Mouse (Mus musculus): ENCODE measurements around the gene Ldlrad1. TPM values are rescaled to one million over a fixed set of nuclear protein-coding genes. Genes with fewer than 3 reads are reported as not detected.

The Ldlrad1 gene
- total and polyA plus RNA-seq, 2 experiments = not detected

GRCm38 (mm10) chr4:107260001-107260400 is 51.0 kb downstream of the Ldlrad1 start:
- no peaks in the 10 kb centered on the region for H3K36me3 ChIP-seq (ENCODE audit: control insufficient read depth, insufficient read depth, low read length)
- H3K27ac ChIP-seq (replicated peaks; ENCODE audit: insufficient read depth, low read depth, low read length) = no peak overlapping the region
- no peaks in the 10 kb centered on the region; the same call in 1 of the 2 replicates for H3K79me2 ChIP-seq (ENCODE audit: control insufficient read depth, insufficient read depth, low read length)
- WGBS = 67% methylated on average over 4 of the region's 4 CpGs
- no peaks in the 10 kb centered on the region for H3K27me3 ChIP-seq (ENCODE audit: control insufficient read depth, insufficient read depth, low read length)
- TF ChIP-seq POLR2A (IDR thresholded peaks at IDR 0.05; ENCODE audit: extremely low read depth, insufficient read depth, low read length) (no peak), CTCF (IDR thresholded peaks at IDR 0.05; ENCODE audit: low read depth, low read length) (no peak)
- H3K4me1 ChIP-seq (ENCODE audit: control insufficient read depth, insufficient read depth, low read length) = no peaks in the 10 kb centered on the region
- DNase-seq (ENCODE audit: extremely low read depth, low read depth, low spot score) = no peak
- no peak overlapping the region for H3K4me3 ChIP-seq (ENCODE audit: insufficient read depth, low read depth, low read length)
- H3K9ac ChIP-seq (ENCODE audit: low read depth, low read length) = no peak overlapping the region

Other genes starting within 250 kb of the Ldlrad1 start
- 16.7 and 20.3 TPM in 2 replicates for gene Mrpl37, start 142.3 kb upstream of the Ldlrad1 start, total RNA-seq (2014; rRNA removed)
- 51.8 and 51.9 TPM in 2 replicates for gene Mrpl37, start 142.3 kb upstream of the Ldlrad1 start, polyA plus RNA-seq (2012; rRNA removed)
- gene Cyb5rl, start 142.2 kb upstream of the Ldlrad1 start, total RNA-seq (2014; rRNA removed) = 9.3 and 9.8 TPM in 2 replicates
- 10.7 and 11.0 TPM in 2 replicates for gene Cyb5rl, start 142.2 kb upstream of the Ldlrad1 start, polyA plus RNA-seq (2012; rRNA removed)
- gene Cdcp2, start 112.3 kb upstream of the Ldlrad1 start, total RNA-seq (2014; rRNA removed) = not detected in 2 replicates
- not detected in 2 replicates for gene Cdcp2, start 112.3 kb upstream of the Ldlrad1 start, polyA plus RNA-seq (2012; rRNA removed)
- gene Tmem59, start 30.8 kb upstream of the Ldlrad1 start, total RNA-seq (2014; rRNA removed) = 287 and 344 TPM in 2 replicates
- 348 and 393 TPM in 2 replicates for gene Tmem59, start 30.8 kb upstream of the Ldlrad1 start, polyA plus RNA-seq (2012; rRNA removed)
- 5.6 and 6.6 TPM in 2 replicates for gene Tceanc2, start 30.1 kb upstream of the Ldlrad1 start, total RNA-seq (2014; rRNA removed)
- gene Tceanc2, start 30.1 kb upstream of the Ldlrad1 start, polyA plus RNA-seq (2012; rRNA removed) = 4.2 and 5.3 TPM in 2 replicates
- 8.3 and 11.4 TPM in 2 replicates for gene Lrrc42, start 44.4 kb downstream of the Ldlrad1 start, total RNA-seq (2014; rRNA removed)
- gene Lrrc42, start 44.4 kb downstream of the Ldlrad1 start, polyA plus RNA-seq (2012; rRNA removed) = 6.3 and 6.6 TPM in 2 replicates
- 9.1 and 10.2 TPM in 2 replicates for gene Hspb11, start 44.4 kb downstream of the Ldlrad1 start, total RNA-seq (2014; rRNA removed)
- gene Hspb11, start 44.4 kb downstream of the Ldlrad1 start, polyA plus RNA-seq (2012; rRNA removed) = 0.85 and 2.0 TPM in 2 replicates
- 89.3 and 378 TPM in 2 replicates for gene Dio1, start 98.0 kb downstream of the Ldlrad1 start, total RNA-seq (2014; rRNA removed)
- 153 and 184 TPM in 2 replicates for gene Dio1, start 98.0 kb downstream of the Ldlrad1 start, polyA plus RNA-seq (2012; rRNA removed)
- 42.2 and 52.3 TPM in 2 replicates for gene Yipf1, start 105.2 kb downstream of the Ldlrad1 start, total RNA-seq (2014; rRNA removed)
- 38.0 and 38.7 TPM in 2 replicates for gene Yipf1, start 105.2 kb downstream of the Ldlrad1 start, polyA plus RNA-seq (2012; rRNA removed)
- 5.3 and 6.4 TPM in 2 replicates for gene Ndc1, start 158.6 kb downstream of the Ldlrad1 start, total RNA-seq (2014; rRNA removed)
- gene Ndc1, start 158.6 kb downstream of the Ldlrad1 start, polyA plus RNA-seq (2012; rRNA removed) = 7.0 and 8.4 TPM in 2 replicates
- not detected in 2 replicates for gene Glis1, start 225.4 kb downstream of the Ldlrad1 start, total RNA-seq (2014; rRNA removed)
- gene Glis1, start 225.4 kb downstream of the Ldlrad1 start, polyA plus RNA-seq (2012; rRNA removed) = 0.10 TPM in 1 of 2 replicates, not detected in the other

Measured in liver, adult 2 months (tissue).